12 mouse cellular contexts compared by ENCODE assay signal in genomic region chr4:88159700-88160099, GRCm38 (mm10).
"Had no signal": no experiment of that assay in that cellular context is flagged by ENCODE, and none has a peak within 500 bp of the region (broad histone marks: within the 10 kb centered on the region; RNA-seq: fewer than 3 reads in every experiment).

No protein-coding gene starts in this region.

- H3K27me3 ChIP-seq: liver, embryonic 15.5 days; megakaryocyte, embryonic 14.5 days; midbrain, embryonic 12.5 days had no signal

- H3K9me3 ChIP-seq: limb, embryonic 10.5 days; liver, embryonic 15.5 days; megakaryocyte, embryonic 14.5 days; midbrain, embryonic 12.5 days had no signal

- DNase-seq: kidney, adult 8-10 months; kidney, postnatal 25 days; lung, adult 2 months; right cerebral cortex, postnatal 14 days; thymus, postnatal 36 days had no signal

- H3K27ac ChIP-seq: left cerebral cortex, adult 2 months; limb, embryonic 10.5 days; liver, embryonic 15.5 days; macrophage; midbrain, embryonic 12.5 days had no signal

- H3K9ac ChIP-seq: liver, embryonic 15.5 days; midbrain, embryonic 12.5 days had no signal

- H3K4me2 ChIP-seq: liver, embryonic 11.5 days; liver, embryonic 15.5 days; midbrain, embryonic 12.5 days had no signal

- H3K4me3 ChIP-seq: left cerebral cortex, adult 2 months; limb, embryonic 10.5 days; liver, embryonic 15.5 days; megakaryocyte, embryonic 14.5 days; midbrain, embryonic 12.5 days had no signal

- H3K4me1 ChIP-seq: limb, embryonic 10.5 days; liver, embryonic 15.5 days had no signal

- H3K36me3 ChIP-seq: limb, embryonic 10.5 days; midbrain, embryonic 12.5 days had no signal
